Comparison of ENCODE assay signal across 11 mouse cellular contexts in genomic region chr8:59174578-59175357, GRCm38 (mm10).
"Had no signal": no experiment of that assay in that cellular context is flagged by ENCODE, and none has a peak within 500 bp of the region (broad histone marks: within the 10 kb centered on the region; RNA-seq: fewer than 3 reads in every experiment).

No protein-coding gene starts in this region.

- H3K9me3 ChIP-seq: limb, embryonic 15.5 days; liver, embryonic 12.5 days; neural tube, embryonic 12.5 days had no signal

- H3K27ac ChIP-seq: limb, embryonic 15.5 days; liver, embryonic 12.5 days; neural tube, embryonic 12.5 days had no signal

- H3K36me3 ChIP-seq: limb, embryonic 15.5 days; liver, embryonic 12.5 days; neural tube, embryonic 12.5 days had no signal

- H3K4me1 ChIP-seq: limb, embryonic 15.5 days; liver, embryonic 12.5 days; neural tube, embryonic 12.5 days had no signal

- H3K9ac ChIP-seq: limb, embryonic 15.5 days; liver, embryonic 12.5 days; neural tube, embryonic 12.5 days had no signal

- H3K4me2 ChIP-seq: limb, embryonic 15.5 days; liver, embryonic 12.5 days; neural tube, embryonic 12.5 days had no signal

- ATAC-seq: inflammation-experienced regulatory T-cells, adult 6 months; intestine, postnatal 0 days; liver, embryonic 12.5 days had no signal

- H3K4me3 ChIP-seq: limb, embryonic 15.5 days; liver, embryonic 12.5 days; neural tube, embryonic 12.5 days had no signal

- DNase-seq: kidney, postnatal 14 days; layer of hippocampus, postnatal 36 days; midbrain, embryonic 14.5 days; spleen, adult 18-20 months; thymus, adult 18-20 months; thymus, postnatal 14 days had no signal

- H3K27me3 ChIP-seq: limb, embryonic 15.5 days; liver, embryonic 12.5 days; neural tube, embryonic 12.5 days had no signal
